Mouse (Mus musculus) kidney, postnatal 10 days (tissue): ENCODE data around the gene Fancd2.

Experiments used
- DNase-seq: peaks from one replicate; pipeline ENCODE4 v3.0.0; 2021; ENCODE audit warnings: mixed read lengths

Gene Fancd2

GRCm38 (mm10) chr6:113612258-113612969, 80.9 kb downstream of the Fancd2 start:
- peak; percentile 56 for DNase-seq

GRCm38 (mm10) chr6:113614152-113614551, 82.7 kb downstream of the Fancd2 start:
- DNase-seq = no peak

GRCm38 (mm10) chr6:113614997-113615396, 83.5 kb downstream of the Fancd2 start:
- no peak for DNase-seq

GRCm38 (mm10) chr6:113615489-113615888, 84.0 kb downstream of the Fancd2 start:
- DNase-seq = no peak

- DNase-seq = no peak
Measured at GRCm38 (mm10) chr6:113623386-113623785, 91.9 kb downstream of the Fancd2 start.

- peak; percentile 94 for DNase-seq
Measured at GRCm38 (mm10) chr6:113623941-113624751, 92.7 kb downstream of the Fancd2 start, which contains the start of gene Vhl. Gene Vhl (plus strand): TSS chr6:113623959.

GRCm38 (mm10) chr6:113624989-113625770, 93.7 kb downstream of the Fancd2 start:
- peak; percentile 40 for DNase-seq

GRCm38 (mm10) chr6:113630322-113630721, 98.8 kb downstream of the Fancd2 start:
- DNase-seq = no peak

GRCm38 (mm10) chr6:113632863-113633262, 101.4 kb downstream of the Fancd2 start:
- DNase-seq = no peak

- DNase-seq = peak; percentile 98
Measured at GRCm38 (mm10) chr6:113638302-113639040, 107.0 kb downstream of the Fancd2 start, which contains the start of gene Irak2. Gene Irak2 (plus strand): TSS chr6:113638467.

GRCm38 (mm10) chr6:113639201-113639600, 107.7 kb downstream of the Fancd2 start:
- no peak for DNase-seq

- no peak for DNase-seq
Measured at GRCm38 (mm10) chr6:113642605-113643004, 111.1 kb downstream of the Fancd2 start.

GRCm38 (mm10) chr6:113643021-113643420, 111.5 kb downstream of the Fancd2 start:
- no peak for DNase-seq

GRCm38 (mm10) chr6:113643967-113644366, 112.5 kb downstream of the Fancd2 start:
- DNase-seq = no peak

GRCm38 (mm10) chr6:113644808-113645207, 113.3 kb downstream of the Fancd2 start:
- peak; percentile 69 for DNase-seq
